Mouse (Mus musculus) spleen, adult 12 weeks (tissue): ENCODE results near the gene Zfp598.
A peak's percentile ranks its signal among the peaks of the same experiment; 100 is the strongest.

Experiments used
- DNase-seq: peaks from one replicate; pipeline ENCODE4 v3.0.0; 2022; ENCODE audit warnings: low spot score

Zfp598 gene

GRCm38 (mm10) chr17:24669545-24670245 is at the start of gene Zfp598:
TSS of gene Zfp598 (plus strand) at chr17:24669687.
- DNase-seq = peak; percentile 92

GRCm38 (mm10) chr17:24625472-24625871 is 44.0 kb upstream of the Zfp598 start:
- DNase-seq = no peak

- DNase-seq = peak; percentile 70
These were observed 40.8 kb upstream of the Zfp598 start for GRCm38 (mm10) chr17:24628646-24629045.

GRCm38 (mm10) chr17:24630072-24630471 is 39.4 kb upstream of the Zfp598 start:
- DNase-seq = no peak

- peak; percentile 60 for DNase-seq
These were observed 37.2 kb upstream of the Zfp598 start, which contains the start of the genes Tsc2 and Nthl1 for GRCm38 (mm10) chr17:24632167-24632812. TSS of gene Tsc2 (minus strand) at chr17:24632630. TSS of gene Nthl1 (plus strand) at chr17:24632680.

GRCm38 (mm10) chr17:24632813-24633449 is 36.6 kb upstream of the Zfp598 start:
- DNase-seq = no peak

GRCm38 (mm10) chr17:24633831-24634230 is 35.7 kb upstream of the Zfp598 start:
- no peak for DNase-seq

- DNase-seq = no peak
These were observed 34.5 kb upstream of the Zfp598 start for GRCm38 (mm10) chr17:24635024-24635423.

GRCm38 (mm10) chr17:24635694-24636093 is 33.8 kb upstream of the Zfp598 start:
- no peak for DNase-seq

- DNase-seq = no peak
These were observed 32.6 kb upstream of the Zfp598 start for GRCm38 (mm10) chr17:24636781-24637481.

- DNase-seq = no peak
These were observed 31.3 kb upstream of the Zfp598 start for GRCm38 (mm10) chr17:24638214-24638613.

- DNase-seq = no peak
These were observed 30.6 kb upstream of the Zfp598 start for GRCm38 (mm10) chr17:24638840-24639239.

GRCm38 (mm10) chr17:24639571-24639988 is 29.9 kb upstream of the Zfp598 start:
- DNase-seq = no peak

GRCm38 (mm10) chr17:24640119-24640518 is 29.4 kb upstream of the Zfp598 start:
- no peak for DNase-seq

GRCm38 (mm10) chr17:24640581-24640980 is 28.9 kb upstream of the Zfp598 start:
- no peak for DNase-seq

- no peak for DNase-seq
These were observed 27.5 kb upstream of the Zfp598 start for GRCm38 (mm10) chr17:24641944-24642343.

GRCm38 (mm10) chr17:24642791-24643343 is 26.6 kb upstream of the Zfp598 start:
- DNase-seq = no peak

- no peak for DNase-seq
These were observed 25.3 kb upstream of the Zfp598 start for GRCm38 (mm10) chr17:24644030-24644715.

GRCm38 (mm10) chr17:24644875-24645721 is 24.4 kb upstream of the Zfp598 start:
- DNase-seq = no peak

GRCm38 (mm10) chr17:24645916-24646315 is 23.6 kb upstream of the Zfp598 start:
- no peak for DNase-seq
